Mouse (Mus musculus): ENCODE measurements around the gene Nacc2. TPM values are rescaled to one million over a fixed set of nuclear protein-coding genes. Genes with fewer than 3 reads are reported as not detected.
A peak's percentile ranks its signal among the peaks of the same experiment; 100 is the strongest.

Gene Nacc2
- polyA plus RNA-seq, 1 experiment from 2014 or later: 12.6 TPM

DNA sequence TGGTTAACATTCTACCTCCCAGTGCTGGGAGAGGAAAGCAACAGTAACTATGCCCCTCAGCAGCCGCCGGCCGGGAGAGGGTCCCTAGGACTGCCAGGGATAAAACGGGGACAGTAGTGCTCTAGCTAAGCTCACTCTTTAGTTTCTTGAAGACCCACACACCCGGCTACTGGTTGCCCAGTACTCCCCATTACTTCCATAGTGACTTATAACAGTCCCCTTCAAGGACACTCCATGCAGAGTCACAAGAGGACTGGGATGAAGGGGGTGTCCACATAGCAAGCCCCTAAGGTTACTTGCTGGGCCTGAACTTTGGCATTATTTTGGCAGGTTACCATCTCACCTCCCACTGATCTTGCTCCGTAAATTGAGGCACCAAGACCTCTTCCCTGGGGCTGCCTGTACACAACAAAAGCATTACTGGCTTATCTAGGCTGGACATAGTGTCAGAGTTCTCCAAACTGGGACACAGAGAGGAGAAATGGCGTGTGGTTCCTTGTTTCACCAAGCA, 16.1 kb upstream of the Nacc2 start:
- no peaks in the 10 kb centered on the region for H3K9me3 ChIP-seq (ENCODE audit: control insufficient read depth, low read length)
- ATAC-seq (ENCODE audit: low FRiP score, low TSS enrichment) (no peak), DNase-seq (ENCODE audit: low spot score) (no peak)
- H3K36me3 ChIP-seq (ENCODE audit: control insufficient read depth, insufficient read depth, low read length): peaks cover 2% of the 10 kb centered on the region; the same call in 1 of the 2 replicates
- WGBS: 62% methylated on average over 7 of the region's 7 CpGs
- peak overlapping the region; percentile 80 for H3K4me3 ChIP-seq (ENCODE audit: low read depth, low read length)
- peak overlapping the region; percentile 91 for H3K27ac ChIP-seq (replicated peaks)
- TF ChIP-seq CTCF (IDR thresholded peaks at IDR 0.05; ENCODE audit: low read depth): no peak
- TF ChIP-seq EP300 (optimal IDR thresholded peaks at IDR 0.05): no peak
- peaks cover 7% of the 10 kb centered on the region; the same call in 1 of the 2 replicates for H3K4me1 ChIP-seq (replicated peaks; ENCODE audit: control insufficient read depth, insufficient read depth)
- no peaks in the 10 kb centered on the region for H3K27me3 ChIP-seq (ENCODE audit: control insufficient read depth, insufficient read depth, low read length)
- H3K9ac ChIP-seq (ENCODE audit: low read length): peak overlapping the region; percentile 88
- H3K4me2 ChIP-seq (replicated peaks; ENCODE audit: low read depth): peak overlapping the region; percentile 81

DNA sequence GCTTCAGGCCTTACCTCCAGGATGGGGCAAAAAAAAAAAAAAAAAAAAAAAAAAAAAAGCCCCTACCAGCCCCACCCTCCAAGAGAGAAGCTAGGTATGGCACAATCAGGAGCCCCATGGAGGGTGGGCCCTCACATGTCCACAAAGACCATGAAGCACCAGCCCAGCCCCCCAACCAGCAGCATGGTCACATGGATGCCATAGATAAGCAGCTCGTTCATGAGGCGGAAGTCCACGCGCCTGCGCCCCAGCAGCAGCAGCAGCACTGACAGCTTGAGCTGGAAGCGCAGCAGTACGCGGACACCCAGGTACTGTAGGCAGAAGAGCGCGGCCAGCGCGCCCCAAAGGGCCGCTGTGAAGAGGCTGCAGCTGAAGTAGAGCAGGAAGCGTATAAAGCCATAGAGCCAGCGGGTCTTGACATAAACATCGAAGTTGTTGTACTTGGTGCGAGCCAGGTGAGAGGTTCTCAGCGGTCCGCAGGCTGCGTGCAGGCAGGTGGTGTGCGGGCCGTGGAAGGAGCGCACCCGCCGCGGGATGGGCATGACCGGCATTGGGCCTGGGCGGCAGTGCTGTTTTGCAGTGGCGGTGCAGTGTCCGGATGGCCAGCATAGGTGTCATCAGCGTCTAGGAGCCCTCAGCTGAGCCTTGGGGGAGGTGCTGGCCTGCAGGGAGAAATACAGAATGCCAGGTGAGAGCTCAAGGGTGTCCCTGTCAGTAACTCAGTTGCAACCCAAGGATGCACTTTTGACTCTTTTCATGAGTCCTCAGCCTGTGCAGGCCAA, 15.4 kb upstream of the Nacc2 start:
- H3K4me2 ChIP-seq (replicated peaks; ENCODE audit: low read depth): peak overlapping the region; percentile 81
- H3K9me3 ChIP-seq (ENCODE audit: control insufficient read depth, low read length): no peaks in the 10 kb centered on the region
- TF ChIP-seq CTCF (IDR thresholded peaks at IDR 0.05; ENCODE audit: low read depth) (no peak), EP300 (optimal IDR thresholded peaks at IDR 0.05) (no peak)
- ATAC-seq (ENCODE audit: low FRiP score, low TSS enrichment) (no peak), DNase-seq (ENCODE audit: low spot score) (peak; percentile 47)
- 80% methylated on average over 31 of the region's 31 CpGs for WGBS
- H3K36me3 ChIP-seq (ENCODE audit: control insufficient read depth, insufficient read depth, low read length): peaks cover 2% of the 10 kb centered on the region; the same call in 1 of the 2 replicates
- no peak overlapping the region for H3K27ac ChIP-seq (replicated peaks)
- H3K9ac ChIP-seq (ENCODE audit: low read length): peak overlapping the region; percentile 88; the same call in 1 of the 2 replicates
- H3K4me1 ChIP-seq (replicated peaks; ENCODE audit: control insufficient read depth, insufficient read depth): peaks cover 7% of the 10 kb centered on the region; the same call in 1 of the 2 replicates
- no peaks in the 10 kb centered on the region for H3K27me3 ChIP-seq (ENCODE audit: control insufficient read depth, insufficient read depth, low read length)
- H3K4me3 ChIP-seq (ENCODE audit: low read depth, low read length): no peak overlapping the region

DNA sequence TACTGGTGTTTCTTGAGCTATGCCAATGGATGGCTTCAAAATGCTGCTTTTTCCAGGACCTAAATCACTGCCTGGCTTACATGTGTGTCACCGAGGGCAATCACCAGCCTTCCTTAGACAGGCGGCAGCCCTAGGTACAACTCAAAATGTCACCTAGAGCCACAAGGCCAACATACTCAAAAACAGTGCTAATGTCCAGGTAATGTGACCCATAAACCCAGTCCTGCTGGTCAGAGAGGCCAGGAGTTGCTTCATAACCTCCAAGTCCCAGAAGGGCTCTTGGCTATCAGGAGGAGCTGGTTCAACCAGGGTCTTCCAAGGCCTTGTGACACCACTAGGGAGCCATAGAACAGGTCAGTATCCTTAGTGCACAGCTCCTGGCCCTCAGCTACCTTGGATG, 11.6 kb upstream of the Nacc2 start:
- H3K4me1 ChIP-seq (replicated peaks; ENCODE audit: control insufficient read depth, insufficient read depth): peaks cover 16% of the 10 kb centered on the region
- no peak for TF ChIP-seq CTCF (IDR thresholded peaks at IDR 0.05; ENCODE audit: low read depth)
- H3K4me3 ChIP-seq (ENCODE audit: low read depth, low read length): no peak overlapping the region
- no peak for DNase-seq (ENCODE audit: low spot score)
- no peak overlapping the region for H3K27ac ChIP-seq (replicated peaks)
- no peak overlapping the region for H3K9ac ChIP-seq (ENCODE audit: low read length)
- no peaks in the 10 kb centered on the region for H3K9me3 ChIP-seq (ENCODE audit: control insufficient read depth, low read length)
- H3K27me3 ChIP-seq (ENCODE audit: control insufficient read depth, insufficient read depth, low read length): no peaks in the 10 kb centered on the region
- H3K36me3 ChIP-seq (ENCODE audit: control insufficient read depth, insufficient read depth, low read length): peaks cover 2% of the 10 kb centered on the region; the same call in 1 of the 2 replicates
- H3K4me2 ChIP-seq (replicated peaks; ENCODE audit: low read depth): no peak overlapping the region
- 91% methylated on average over 2 of the region's 2 CpGs for WGBS
- no peak for ATAC-seq (ENCODE audit: low FRiP score, low TSS enrichment)

DNA sequence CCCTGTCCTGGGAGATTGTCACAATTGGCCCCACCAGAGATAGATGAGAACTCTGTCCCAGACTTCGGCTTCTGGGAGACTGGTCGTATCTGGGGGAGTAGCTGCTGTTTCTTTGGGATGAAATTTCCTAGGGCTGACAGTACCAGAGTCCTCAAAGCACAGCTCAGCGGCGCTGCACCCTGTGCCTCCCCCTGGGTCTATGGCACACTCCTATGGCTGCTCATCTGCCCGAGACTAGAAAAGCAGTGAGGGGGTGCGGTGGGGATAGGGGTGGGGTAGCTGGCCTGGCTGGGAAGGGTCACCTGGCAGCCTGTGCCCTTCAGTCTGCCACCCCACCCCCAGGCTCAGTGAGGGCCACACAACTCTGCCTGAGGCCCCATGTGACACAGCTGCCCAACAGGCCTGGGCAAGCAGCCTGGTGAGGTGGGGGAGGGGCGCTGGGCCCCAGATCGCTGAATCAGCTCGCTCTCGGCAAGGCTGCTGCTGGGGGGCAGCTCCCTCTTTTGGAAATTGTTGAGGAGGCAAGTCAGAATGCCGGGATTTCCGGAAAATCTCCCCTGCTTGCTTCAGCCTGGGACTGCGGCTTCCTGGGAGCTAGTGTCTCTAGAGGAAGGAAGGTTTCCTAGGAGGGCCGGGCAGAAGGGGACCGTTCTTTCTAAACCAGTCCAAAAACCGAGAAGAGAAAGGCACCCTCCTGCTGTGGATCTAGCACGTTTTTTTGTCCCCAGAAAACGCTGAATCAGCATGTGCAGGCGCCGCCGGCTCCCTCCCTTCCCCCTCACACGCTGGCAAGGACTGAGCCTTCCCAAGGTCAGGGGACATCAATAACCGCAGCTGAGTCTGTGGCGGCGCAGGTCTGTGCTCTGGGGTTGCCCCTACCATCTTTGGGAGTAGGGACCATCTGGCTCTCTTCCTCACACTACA, 9.9 kb upstream of the Nacc2 start:
- peaks cover 13% of the 10 kb centered on the region for H3K4me1 ChIP-seq (replicated peaks; ENCODE audit: control insufficient read depth, insufficient read depth)
- peak overlapping the region; percentile 88 for H3K27ac ChIP-seq (replicated peaks)
- peak; percentile 72 for ATAC-seq (ENCODE audit: low FRiP score, low TSS enrichment)
- peak overlapping the region; percentile 61 for H3K9ac ChIP-seq (ENCODE audit: low read length)
- 4% methylated on average over 25 of the region's 25 CpGs for WGBS
- H3K4me2 ChIP-seq (replicated peaks; ENCODE audit: low read depth): peak overlapping the region; percentile 62
- H3K9me3 ChIP-seq (ENCODE audit: control insufficient read depth, low read length): no peaks in the 10 kb centered on the region
- TF ChIP-seq CTCF (IDR thresholded peaks at IDR 0.05; ENCODE audit: low read depth) (peak; percentile 69), EP300 (optimal IDR thresholded peaks at IDR 0.05) (no peak)
- peak; percentile 84 for DNase-seq (ENCODE audit: low spot score)
- H3K27me3 ChIP-seq (ENCODE audit: control insufficient read depth, insufficient read depth, low read length): no peaks in the 10 kb centered on the region
- H3K4me3 ChIP-seq (ENCODE audit: low read depth, low read length): peak overlapping the region; percentile 27
- peaks cover 2% of the 10 kb centered on the region; the same call in 1 of the 2 replicates for H3K36me3 ChIP-seq (ENCODE audit: control insufficient read depth, insufficient read depth, low read length)

DNA sequence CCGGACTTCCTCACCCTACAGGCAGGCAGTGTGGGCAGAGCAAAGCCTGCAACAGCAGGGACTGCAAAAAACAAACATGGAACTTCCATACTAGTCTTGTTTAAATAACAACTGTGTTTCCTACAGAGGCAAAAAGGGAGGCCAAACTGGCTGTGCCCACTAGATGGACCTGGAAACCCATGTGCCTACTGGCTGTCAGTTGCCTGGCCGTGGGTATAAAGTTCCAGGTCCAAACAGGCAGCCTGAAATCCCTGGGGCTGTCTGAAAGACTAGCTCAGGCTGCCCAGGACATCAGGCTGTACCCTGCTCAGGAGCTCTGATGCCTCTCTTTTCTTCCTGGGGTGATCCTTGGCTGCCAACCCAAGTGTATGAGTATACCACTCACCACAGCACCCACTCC, 8.3 kb upstream of the Nacc2 start:
- TF ChIP-seq EP300 (optimal IDR thresholded peaks at IDR 0.05) (no peak), CTCF (IDR thresholded peaks at IDR 0.05; ENCODE audit: low read depth) (peak; percentile 8; the same call in 1 of the 2 replicates)

More for the DNA sequence above, 8.3 kb upstream of the Nacc2 start:
- no peak overlapping the region for H3K4me2 ChIP-seq (replicated peaks; ENCODE audit: low read depth)
- no peaks in the 10 kb centered on the region; the same call in 1 of the 2 replicates for H3K36me3 ChIP-seq (ENCODE audit: control insufficient read depth, insufficient read depth, low read length)
- no peaks in the 10 kb centered on the region for H3K27me3 ChIP-seq (ENCODE audit: control insufficient read depth, insufficient read depth, low read length)
- H3K9ac ChIP-seq (ENCODE audit: low read length): 0 out of 2 replicates have a peak overlapping the region, but pooled peaks have one; percentile 8
- H3K27ac ChIP-seq (replicated peaks): no peak overlapping the region
- no peak overlapping the region for H3K4me3 ChIP-seq (ENCODE audit: low read depth, low read length)
- no peaks in the 10 kb centered on the region for H3K9me3 ChIP-seq (ENCODE audit: control insufficient read depth, low read length)
- ATAC-seq (ENCODE audit: low FRiP score, low TSS enrichment): no peak
- H3K4me1 ChIP-seq (replicated peaks; ENCODE audit: control insufficient read depth, insufficient read depth): peaks cover 13% of the 10 kb centered on the region
- no peak for DNase-seq (ENCODE audit: low spot score)
- WGBS: 48% methylated on average over 2 of the region's 2 CpGs

Data from stomach, postnatal 0 days (tissue).